Mouse (Mus musculus) forebrain, embryonic 16.5 days (tissue): ENCODE results near the gene Glod4. TPM values are rescaled to one million over a fixed set of nuclear protein-coding genes. Genes with fewer than 3 reads are reported as not detected.

Source experiments
- ATAC-seq: fragments of 200-750 bp; cut with Nextera tagmentation; 2 replicates; pipeline ENCODE4 v1.8.0; 2017; ENCODE audit warnings: mild to moderate bottlenecking, moderate library complexity
- H3K27ac ChIP-seq: fragments of 300-500 bp; sonication (generic); 2 replicates; pipeline ENCODE4 v1.5.1; 2014; ENCODE audit warnings: low read length, control low read depth
- H3K27me3 ChIP-seq: fragments of 300-500 bp; sonication (generic); replicated peaks from 2 replicates; pipeline ENCODE4 v1.6.1; 2014; ENCODE audit warnings: low read length; ENCODE audit not compliant: control insufficient read depth, insufficient read depth
- H3K36me3 ChIP-seq: fragments of 300-500 bp; sonication (generic); 2 replicates; pipeline ENCODE4 v1.6.1; 2014; ENCODE audit not compliant: control insufficient read depth, insufficient read depth
- H3K4me1 ChIP-seq: fragments of 300-500 bp; sonication (generic); replicated peaks from 2 replicates; pipeline ENCODE4 v1.6.1; 2014; ENCODE audit warnings: low read length; ENCODE audit not compliant: control insufficient read depth, insufficient read depth
- H3K4me2 ChIP-seq: fragments of 300-500 bp; sonication (generic); 2 replicates; pipeline ENCODE4 v1.6.1; 2014; ENCODE audit warnings: mild to moderate bottlenecking, low read length, control low read depth
- H3K4me3 ChIP-seq: fragments of 300-500 bp; sonication (generic); replicated peaks from 2 replicates; pipeline ENCODE4 v1.5.1; 2014; ENCODE audit warnings: mild to moderate bottlenecking, low read length, control low read depth
- H3K9ac ChIP-seq: fragments of 300-500 bp; sonication (generic); replicated peaks from 2 replicates; pipeline ENCODE4 v1.6.1; 2014; ENCODE audit warnings: low read depth, low read length, control low read depth
- H3K9me3 ChIP-seq: fragments of 300-500 bp; sonication (generic); 2 replicates; pipeline ENCODE4 v1.6.1; 2016; ENCODE audit warnings: low read length; ENCODE audit not compliant: control insufficient read depth
- WGBS: fragments of 180-500 bp; shearing (Covaris S2); extraction: QIAGEN DNeasy Blood & Tissue Kit; methylation state at CpG from one replicate; pipeline ENCODE4 v1.1.7; 2014; 5-methylcytosine and 5-hydroxymethylcytosine counted together
- polyA plus RNA-seq: library from polyadenylated mRNA; unstranded; fragments of >200 nt; fragmentation: Nextera tagmentation; extraction: Ambion mirVana; gene quantifications from 2 replicates; pipeline ENCODE4 v1.2.1, GENCODE M21; 2015

Glod4 gene
- polyA plus RNA-seq, 1 experiment from 2014 or later = 127 TPM

GRCm38 (mm10) chr11:76158375-76158774 is 85.2 kb downstream of the Glod4 start:
- Histone ChIP-seq H3K27ac (no peak overlapping the region), H3K27me3 (no peaks in the 10 kb centered on the region), H3K36me3 (peaks cover 12% of the 10 kb centered on the region), H3K9ac (no peak overlapping the region), H3K4me1 (no peaks in the 10 kb centered on the region), H3K4me3 (no peak overlapping the region), H3K4me2 (no peak overlapping the region), H3K9me3 (no peaks in the 10 kb centered on the region)
- WGBS = 96% methylated on average over 2 of the region's 2 CpGs
- ATAC-seq = no peak

- no peaks in the 10 kb centered on the region for H3K4me1 ChIP-seq
- H3K4me3 ChIP-seq = no peak overlapping the region
- H3K9me3 ChIP-seq = no peaks in the 10 kb centered on the region
- no peak overlapping the region for H3K9ac ChIP-seq
- ATAC-seq = no peak
- no peak overlapping the region for H3K27ac ChIP-seq
- no peak overlapping the region for H3K4me2 ChIP-seq
- 93% methylated on average over 2 of the region's 2 CpGs for WGBS
- H3K36me3 ChIP-seq = peaks cover 2% of the 10 kb centered on the region; the same call in 1 of the 2 replicates
- H3K27me3 ChIP-seq = no peaks in the 10 kb centered on the region
These were observed 88.7 kb downstream of the Glod4 start for GRCm38 (mm10) chr11:76154861-76155260.

GRCm38 (mm10) chr11:76154200-76154599 is 89.3 kb downstream of the Glod4 start:
- no peak overlapping the region for H3K27ac ChIP-seq
- H3K9me3 ChIP-seq = no peaks in the 10 kb centered on the region
- no peak overlapping the region for H3K4me3 ChIP-seq
- ATAC-seq = no peak
- peaks cover 2% of the 10 kb centered on the region; the same call in 1 of the 2 replicates for H3K36me3 ChIP-seq
- no peaks in the 10 kb centered on the region for H3K4me1 ChIP-seq
- H3K27me3 ChIP-seq = no peaks in the 10 kb centered on the region
- no peak overlapping the region for H3K9ac ChIP-seq
- 93% methylated on average over 2 of the region's 2 CpGs for WGBS
- no peak overlapping the region for H3K4me2 ChIP-seq

GRCm38 (mm10) chr11:76153236-76153951 is 90.1 kb downstream of the Glod4 start:
- ATAC-seq = no peak
- WGBS = 96% methylated on average over 5 of the region's 5 CpGs
- Histone ChIP-seq H3K27ac (no peak overlapping the region), H3K27me3 (no peaks in the 10 kb centered on the region), H3K4me1 (peaks cover 6% of the 10 kb centered on the region), H3K36me3 (peaks cover 2% of the 10 kb centered on the region; the same call in 1 of the 2 replicates), H3K9me3 (no peaks in the 10 kb centered on the region), H3K4me3 (no peak overlapping the region), H3K4me2 (no peak overlapping the region), H3K9ac (no peak overlapping the region)

GRCm38 (mm10) chr11:76150980-76151379 is 92.5 kb downstream of the Glod4 start:
- Histone ChIP-seq H3K36me3 (peaks cover 2% of the 10 kb centered on the region; the same call in 1 of the 2 replicates), H3K27me3 (no peaks in the 10 kb centered on the region)
- 51% methylated on average over 4 of the region's 4 CpGs for WGBS

GRCm38 (mm10) chr11:76148055-76149008 is 95.2 kb downstream of the Glod4 start:
- 44% methylated on average over 8 of the region's 8 CpGs for WGBS
- ATAC-seq = 0 out of 2 replicates have a peak, but pooled peaks have one; percentile 69
- H3K9ac ChIP-seq = no peak overlapping the region
- H3K4me3 ChIP-seq = no peak overlapping the region
- H3K36me3 ChIP-seq = no peaks in the 10 kb centered on the region
- H3K4me2 ChIP-seq = no peak overlapping the region
- no peaks in the 10 kb centered on the region for H3K27me3 ChIP-seq
- H3K9me3 ChIP-seq = no peaks in the 10 kb centered on the region
- peaks cover 11% of the 10 kb centered on the region for H3K4me1 ChIP-seq
- H3K27ac ChIP-seq = peak overlapping the region; percentile 17; the same call in 1 of the 2 replicates

More at GRCm38 (mm10) chr11:76150980-76151379, 92.5 kb downstream of the Glod4 start:
- Histone ChIP-seq H3K4me1 (peaks cover 11% of the 10 kb centered on the region), H3K9me3 (no peaks in the 10 kb centered on the region), H3K4me3 (no peak overlapping the region), H3K27ac (no peak overlapping the region), H3K4me2 (no peak overlapping the region), H3K9ac (no peak overlapping the region)
- ATAC-seq = no peak

- no peaks in the 10 kb centered on the region for H3K27me3 ChIP-seq
- no peak overlapping the region for H3K4me2 ChIP-seq
- H3K27ac ChIP-seq = no peak overlapping the region
- H3K36me3 ChIP-seq = no peaks in the 10 kb centered on the region
- no peak overlapping the region for H3K9ac ChIP-seq
- WGBS = 92% methylated on average over 8 of the region's 8 CpGs
- no peaks in the 10 kb centered on the region for H3K9me3 ChIP-seq
- H3K4me1 ChIP-seq = peaks cover 11% of the 10 kb centered on the region
- no peak overlapping the region for H3K4me3 ChIP-seq
- no peak for ATAC-seq
These were observed 97.1 kb downstream of the Glod4 start for GRCm38 (mm10) chr11:76146187-76147010.

GRCm38 (mm10) chr11:76145169-76145568 is 98.4 kb downstream of the Glod4 start:
- ATAC-seq = no peak
- Histone ChIP-seq H3K36me3 (no peaks in the 10 kb centered on the region), H3K4me3 (no peak overlapping the region), H3K4me1 (peaks cover 11% of the 10 kb centered on the region), H3K9me3 (no peaks in the 10 kb centered on the region), H3K9ac (no peak overlapping the region), H3K4me2 (no peak overlapping the region), H3K27me3 (no peaks in the 10 kb centered on the region), H3K27ac (no peak overlapping the region)
- WGBS = 100% methylated on average over 1 of the region's 1 CpGs
